Mouse (Mus musculus) ES-Bruce4 (cell line): ENCODE data around the gene Krtap10-10. TPM values are rescaled to one million over a fixed set of nuclear protein-coding genes. Genes with fewer than 3 reads are reported as not detected.

Source experiments
- H3K27ac ChIP-seq: 2 replicates; pipeline ENCODE4 v1.5.1; 2012; ENCODE audit warnings: low read length, inconsistent platforms; ENCODE audit not compliant: insufficient read depth
- H3K27me3 ChIP-seq: 2 replicates; pipeline ENCODE4 v1.6.1; 2012; ENCODE audit warnings: mild to moderate bottlenecking, low read length, inconsistent platforms; ENCODE audit not compliant: control insufficient read depth, poor library complexity, insufficient read depth, severe bottlenecking
- H3K36me3 ChIP-seq: 2 replicates; pipeline ENCODE4 v1.6.1; 2012; ENCODE audit warnings: inconsistent platforms, mild to moderate bottlenecking, low read length, moderate library complexity; ENCODE audit not compliant: control insufficient read depth, poor library complexity, insufficient read depth, severe bottlenecking
- H3K4me1 ChIP-seq: one replicate; pipeline ENCODE4 v1.8.1; 2011; ENCODE audit warnings: low read length; ENCODE audit not compliant: control insufficient read depth, insufficient read depth
- H3K4me3 ChIP-seq: 2 replicates; pipeline ENCODE4 v1.5.1; 2011; ENCODE audit warnings: low read depth, mild to moderate bottlenecking, low read length
- H3K9ac ChIP-seq: 2 replicates; pipeline ENCODE4 v1.6.1; 2012; ENCODE audit warnings: low read depth, mild to moderate bottlenecking, inconsistent platforms; ENCODE audit not compliant: poor library complexity, severe bottlenecking
- H3K9me3 ChIP-seq: replicated peaks from 2 replicates; pipeline ENCODE4 v1.6.1; 2012; ENCODE audit warnings: mild to moderate bottlenecking, low read length, inconsistent platforms; ENCODE audit not compliant: control insufficient read depth, poor library complexity, insufficient read depth, severe bottlenecking
- CTCF ChIP-seq: IDR thresholded peaks from one replicate; pipeline ENCODE4 v1.8.1; 2011; ENCODE audit warnings: low read depth, low read length
- EP300 ChIP-seq: IDR thresholded peaks from 2 replicates; pipeline ENCODE4 v1.6.1; 2011; ENCODE audit warnings: low read depth, low read length; ENCODE audit not compliant: insufficient read depth
- POLR2A ChIP-seq: IDR thresholded peaks from one replicate; pipeline ENCODE4 v1.8.1; 2011; ENCODE audit warnings: low read length; ENCODE audit not compliant: insufficient read depth
- polyA plus RNA-seq: library from polyadenylated mRNA; stranded (reverse); fragments of >200 nt; gene quantifications from 2 replicates; pipeline ENCODE4 v1.2.4, GENCODE M21; 2011; ENCODE audit warnings: low read depth; ENCODE audit not compliant: missing spikeins, insufficient read depth, insufficient read length

Gene Krtap10-10
- polyA plus RNA-seq, 1 experiment: not detected

- Histone ChIP-seq H3K27ac (no peak within 1 kb of the TSS), H3K4me3 (no peak within 1 kb of the TSS), H3K9me3 (no peaks in the 10 kb centered on the region), H3K36me3 (no peaks in the 10 kb centered on the region), H3K27me3 (no peaks in the 10 kb centered on the region), H3K9ac (no peak within 1 kb of the TSS), H3K4me1 (no peaks in the 10 kb centered on the region)
- TF ChIP-seq CTCF (no peak), POLR2A (no peak), EP300 (no peak)
Observed at GRCm38 (mm10) chr10:77798921-77799508, 36.7 kb upstream of the Krtap10-10 start, which contains the start of gene Gm19668. Gm19668 (minus strand) TSS chr10:77799133.

- H3K4me3 ChIP-seq: no peak overlapping the region
- no peak overlapping the region for H3K9ac ChIP-seq
- H3K4me1 ChIP-seq: no peaks in the 10 kb centered on the region
- no peaks in the 10 kb centered on the region for H3K27me3 ChIP-seq
- no peaks in the 10 kb centered on the region for H3K36me3 ChIP-seq
- peaks cover 11% of the 10 kb centered on the region for H3K9me3 ChIP-seq
- H3K27ac ChIP-seq: no peak overlapping the region
- no peak for TF ChIP-seq CTCF
- no peak for TF ChIP-seq POLR2A
- no peak for TF ChIP-seq EP300
Observed at GRCm38 (mm10) chr10:77804095-77804494, 31.7 kb upstream of the Krtap10-10 start.

GRCm38 (mm10) chr10:77811743-77812142 lies 24.0 kb upstream of the Krtap10-10 start, which contains the start of gene Gm9507:
Gm9507 (minus strand) TSS chr10:77811843.
- Histone ChIP-seq H3K9ac (no peak within 1 kb of the TSS), H3K4me1 (no peaks in the 10 kb centered on the region), H3K9me3 (peaks cover 20% of the 10 kb centered on the region), H3K27me3 (no peaks in the 10 kb centered on the region), H3K36me3 (no peaks in the 10 kb centered on the region), H3K4me3 (no peak within 1 kb of the TSS), H3K27ac (no peak within 1 kb of the TSS)
- TF ChIP-seq POLR2A (no peak), EP300 (no peak), CTCF (no peak)

GRCm38 (mm10) chr10:77814382-77814781 lies 21.4 kb upstream of the Krtap10-10 start, which contains the start of gene Gm2696:
Gm2696 (plus strand) TSS chr10:77814682.
- no peaks in the 10 kb centered on the region for H3K4me1 ChIP-seq
- TF ChIP-seq EP300 (no peak), CTCF (no peak), POLR2A (no peak)
- H3K27ac ChIP-seq: no peak within 1 kb of the TSS
- peaks cover 8% of the 10 kb centered on the region for H3K9me3 ChIP-seq
- H3K9ac ChIP-seq: no peak within 1 kb of the TSS
- no peak within 1 kb of the TSS for H3K4me3 ChIP-seq
- no peaks in the 10 kb centered on the region for H3K36me3 ChIP-seq
- no peaks in the 10 kb centered on the region for H3K27me3 ChIP-seq

- no peaks in the 10 kb centered on the region for H3K9me3 ChIP-seq
- no peak overlapping the region for H3K4me3 ChIP-seq
- no peaks in the 10 kb centered on the region for H3K36me3 ChIP-seq
- no peak overlapping the region for H3K27ac ChIP-seq
- H3K27me3 ChIP-seq: no peaks in the 10 kb centered on the region
- H3K4me1 ChIP-seq: no peaks in the 10 kb centered on the region
- peak; percentile 51 for TF ChIP-seq CTCF
- TF ChIP-seq EP300: no peak
- no peak for TF ChIP-seq POLR2A
- H3K9ac ChIP-seq: no peak overlapping the region
Observed at GRCm38 (mm10) chr10:77815514-77815913, 20.2 kb upstream of the Krtap10-10 start.

- Histone ChIP-seq H3K4me1 (no peaks in the 10 kb centered on the region), H3K4me3 (no peak overlapping the region), H3K9ac (no peak overlapping the region), H3K9me3 (no peaks in the 10 kb centered on the region), H3K27me3 (no peaks in the 10 kb centered on the region), H3K36me3 (no peaks in the 10 kb centered on the region), H3K27ac (no peak overlapping the region)
- TF ChIP-seq CTCF: no peak
- no peak for TF ChIP-seq EP300
- TF ChIP-seq POLR2A: no peak
Observed at GRCm38 (mm10) chr10:77818523-77818922, 17.2 kb upstream of the Krtap10-10 start.

GRCm38 (mm10) chr10:77819203-77819602 lies 16.5 kb upstream of the Krtap10-10 start:
- Histone ChIP-seq H3K36me3 (no peaks in the 10 kb centered on the region), H3K9me3 (no peaks in the 10 kb centered on the region), H3K4me1 (no peaks in the 10 kb centered on the region), H3K4me3 (no peak overlapping the region), H3K27me3 (no peaks in the 10 kb centered on the region), H3K9ac (no peak overlapping the region), H3K27ac (no peak overlapping the region)
- TF ChIP-seq EP300 (no peak), POLR2A (no peak), CTCF (no peak)
